Mouse (Mus musculus): Measurements from ENCODE around the gene Nrxn1.

Gene Nrxn1

DNA sequence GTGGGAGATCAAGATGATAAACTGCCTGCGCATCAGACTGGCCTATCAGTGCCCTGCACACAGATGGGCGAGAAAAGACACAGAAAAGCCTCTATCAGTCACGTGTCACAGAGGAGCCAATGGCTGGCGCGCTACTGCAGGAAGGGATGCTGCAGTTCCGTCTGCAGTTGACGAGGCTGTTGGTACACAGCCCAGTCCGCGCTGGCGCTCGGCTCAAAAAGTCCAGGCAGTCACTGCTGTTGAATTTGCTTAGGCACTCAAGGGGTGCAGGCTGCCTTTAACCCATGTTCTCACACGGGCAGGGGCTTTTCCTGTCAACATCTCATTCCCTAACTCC, 1004.6 kb downstream of the Nrxn1 start:
- in situ Hi-C loops (cut with MboI; ENCODE audit: low pct_unique_long_range_greater_than_20kb in 1 of 2, low sequenced_read_pairs in 2 of 2, unreplicated experiment in 1 of 2), result no loop called here

DNA sequence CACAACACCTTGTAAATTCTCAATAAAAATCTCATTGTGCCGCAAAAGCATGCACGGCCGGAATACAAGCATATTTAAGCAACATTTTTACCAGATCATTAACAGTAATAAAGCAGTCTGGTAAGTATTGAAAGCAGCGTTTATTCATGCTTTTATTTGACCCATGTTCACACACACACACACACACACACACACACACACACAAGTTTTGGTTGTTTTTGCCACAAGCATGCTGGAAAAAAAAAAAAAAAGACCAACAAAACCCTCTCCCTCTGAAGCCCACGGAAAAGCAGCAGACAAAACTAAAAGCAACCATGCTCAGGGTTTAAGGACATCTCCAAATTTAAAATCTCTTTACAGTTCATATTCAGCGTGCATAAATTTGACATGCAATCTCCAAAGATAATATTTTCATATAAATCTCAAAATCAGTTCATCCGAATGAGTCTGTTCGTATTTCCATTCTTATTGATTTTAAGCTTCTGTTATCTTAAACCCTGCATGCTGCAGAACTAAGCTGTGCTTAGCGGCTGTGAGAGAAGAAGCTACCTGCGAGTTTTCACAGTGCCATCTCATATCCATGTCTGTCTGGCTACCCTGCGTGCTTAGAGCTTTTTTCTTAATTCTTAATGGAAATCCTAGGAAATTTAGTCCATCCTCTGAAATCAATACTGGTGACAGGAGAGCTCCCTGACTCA, 1005.1 kb downstream of the Nrxn1 start:
- in situ Hi-C loops (cut with MboI; ENCODE audit: low pct_unique_long_range_greater_than_20kb in 1 of 2, low sequenced_read_pairs in 2 of 2, unreplicated experiment in 1 of 2), result no loop called here

- in situ Hi-C loops (cut with MboI; ENCODE audit: low pct_unique_long_range_greater_than_20kb in 1 of 2, low sequenced_read_pairs in 2 of 2, unreplicated experiment in 1 of 2), result no loop called here
These were observed 1006.0 kb downstream of the Nrxn1 start for GRCm38 (mm10) chr17:90086826-90087225.

GRCm38 (mm10) chr17:90079003-90079402, 1013.9 kb downstream of the Nrxn1 start:
- in situ Hi-C loops (cut with MboI; ENCODE audit: low pct_unique_long_range_greater_than_20kb in 1 of 2, low sequenced_read_pairs in 2 of 2, unreplicated experiment in 1 of 2), result no loop called here

- in situ Hi-C loops (cut with MboI; ENCODE audit: low pct_unique_long_range_greater_than_20kb in 1 of 2, low sequenced_read_pairs in 2 of 2, unreplicated experiment in 1 of 2), result no loop called here
These were observed 1014.4 kb downstream of the Nrxn1 start for GRCm38 (mm10) chr17:90078488-90078887.

- in situ Hi-C loops (cut with MboI; ENCODE audit: low pct_unique_long_range_greater_than_20kb in 1 of 2, low sequenced_read_pairs in 2 of 2, unreplicated experiment in 1 of 2), result no loop called here
These were observed 1030.0 kb downstream of the Nrxn1 start for GRCm38 (mm10) chr17:90062866-90063265.

DNA sequence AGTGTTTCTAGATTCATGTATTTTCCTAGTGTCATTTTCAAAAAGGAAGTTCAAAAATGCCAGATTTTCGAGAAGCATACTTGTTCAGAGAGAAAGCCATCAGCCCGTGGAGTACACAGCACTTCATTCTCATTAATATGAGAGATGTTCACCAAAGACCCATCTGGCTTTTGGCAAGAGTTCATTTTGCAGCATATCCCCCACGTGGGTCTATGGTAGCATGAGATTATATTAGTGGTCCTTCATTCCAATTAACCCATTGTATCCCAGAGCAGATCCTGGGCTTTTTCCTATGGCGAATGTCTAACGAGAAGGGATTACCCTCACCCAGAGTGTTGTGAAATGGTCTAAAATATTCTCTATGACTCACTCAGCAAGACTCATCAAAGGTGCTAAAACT, 1032.0 kb downstream of the Nrxn1 start:
- in situ Hi-C loops (cut with MboI; ENCODE audit: low pct_unique_long_range_greater_than_20kb in 1 of 2, low sequenced_read_pairs in 2 of 2, unreplicated experiment in 1 of 2), result no loop called here

DNA sequence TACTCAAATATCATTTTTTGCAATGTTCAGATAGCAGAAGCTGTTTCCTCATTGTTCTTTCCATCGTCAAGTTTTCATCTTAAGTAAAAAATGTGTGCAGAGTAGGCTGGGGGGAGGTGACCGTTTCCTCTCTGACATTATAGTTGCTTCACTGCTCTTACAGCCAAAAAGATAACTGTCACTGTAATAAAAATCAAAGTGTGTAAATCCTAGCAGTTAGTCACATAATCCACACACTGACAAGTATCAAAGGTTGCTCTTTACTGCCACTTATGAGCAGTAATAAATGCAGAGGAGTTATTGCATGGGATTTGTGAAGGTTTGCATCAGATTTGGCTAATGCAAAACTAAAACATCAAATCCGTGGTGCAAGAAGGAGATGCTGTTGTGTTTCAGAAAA, 1032.7 kb downstream of the Nrxn1 start:
- in situ Hi-C loops (cut with MboI; ENCODE audit: low pct_unique_long_range_greater_than_20kb in 1 of 2, low sequenced_read_pairs in 2 of 2, unreplicated experiment in 1 of 2), result no loop called here

GRCm38 (mm10) chr17:90059320-90060111, 1033.4 kb downstream of the Nrxn1 start:
- in situ Hi-C loops (cut with MboI; ENCODE audit: low pct_unique_long_range_greater_than_20kb in 1 of 2, low sequenced_read_pairs in 2 of 2, unreplicated experiment in 1 of 2), result no loop called here

- in situ Hi-C loops (cut with MboI; ENCODE audit: low pct_unique_long_range_greater_than_20kb in 1 of 2, low sequenced_read_pairs in 2 of 2, unreplicated experiment in 1 of 2), result no loop called here
These were observed 1038.6 kb downstream of the Nrxn1 start for GRCm38 (mm10) chr17:90054312-90054711.

DNA sequence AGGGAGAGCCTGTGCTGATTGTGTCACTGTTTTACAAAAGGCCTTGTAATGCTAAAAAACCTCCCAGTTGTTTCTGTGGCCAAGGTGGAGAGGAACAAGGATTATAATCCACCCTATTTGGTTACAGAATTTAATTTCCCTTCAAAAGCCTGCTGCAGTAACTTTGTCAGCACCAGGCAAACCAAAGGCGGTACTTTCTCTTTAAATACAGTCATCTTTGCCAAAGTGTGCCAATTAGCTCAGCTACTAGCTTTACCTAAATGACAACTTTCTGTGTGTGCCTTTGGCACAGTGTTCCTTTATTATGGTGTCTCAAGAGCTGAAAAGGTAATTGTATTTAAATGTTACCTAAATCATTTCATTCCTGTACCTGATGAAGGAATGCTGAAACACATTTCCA, 1053.6 kb downstream of the Nrxn1 start:
- in situ Hi-C loops (cut with MboI; ENCODE audit: low pct_unique_long_range_greater_than_20kb in 1 of 2, low sequenced_read_pairs in 2 of 2, unreplicated experiment in 1 of 2), result no loop called here

DNA sequence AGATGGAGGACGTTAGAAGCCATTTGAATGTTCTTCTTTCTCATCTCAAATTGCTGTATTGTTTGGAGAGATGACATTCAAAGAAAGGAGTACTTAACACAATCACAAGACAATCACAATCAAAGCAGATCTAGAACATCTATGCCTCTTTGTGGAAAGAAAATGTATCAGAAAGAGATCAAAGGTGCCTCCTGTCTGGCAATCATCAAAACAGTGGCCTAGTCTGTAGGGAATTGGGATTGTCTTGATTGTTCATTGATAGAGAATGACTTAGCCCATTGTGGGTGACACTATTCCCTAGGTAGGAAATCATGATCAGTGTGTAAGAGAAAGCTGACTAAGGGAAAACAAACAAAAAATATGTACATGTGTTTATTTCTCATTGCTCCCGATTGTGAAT, 1060.5 kb downstream of the Nrxn1 start:
- in situ Hi-C loops (cut with MboI; ENCODE audit: low pct_unique_long_range_greater_than_20kb in 1 of 2, low sequenced_read_pairs in 2 of 2, unreplicated experiment in 1 of 2), result no loop called here

- in situ Hi-C loops (cut with MboI; ENCODE audit: low pct_unique_long_range_greater_than_20kb in 1 of 2, low sequenced_read_pairs in 2 of 2, unreplicated experiment in 1 of 2), result no loop called here
These were observed 1076.2 kb downstream of the Nrxn1 start for GRCm38 (mm10) chr17:90016636-90017035.

GRCm38 (mm10) chr17:90011761-90012160, 1081.1 kb downstream of the Nrxn1 start:
- in situ Hi-C loops (cut with MboI; ENCODE audit: low pct_unique_long_range_greater_than_20kb in 1 of 2, low sequenced_read_pairs in 2 of 2, unreplicated experiment in 1 of 2), result no loop called here

GRCm38 (mm10) chr17:90007438-90008109, 1085.3 kb downstream of the Nrxn1 start:
- in situ Hi-C loops (cut with MboI; ENCODE audit: low pct_unique_long_range_greater_than_20kb in 1 of 2, low sequenced_read_pairs in 2 of 2, unreplicated experiment in 1 of 2), result no loop called here

DNA sequence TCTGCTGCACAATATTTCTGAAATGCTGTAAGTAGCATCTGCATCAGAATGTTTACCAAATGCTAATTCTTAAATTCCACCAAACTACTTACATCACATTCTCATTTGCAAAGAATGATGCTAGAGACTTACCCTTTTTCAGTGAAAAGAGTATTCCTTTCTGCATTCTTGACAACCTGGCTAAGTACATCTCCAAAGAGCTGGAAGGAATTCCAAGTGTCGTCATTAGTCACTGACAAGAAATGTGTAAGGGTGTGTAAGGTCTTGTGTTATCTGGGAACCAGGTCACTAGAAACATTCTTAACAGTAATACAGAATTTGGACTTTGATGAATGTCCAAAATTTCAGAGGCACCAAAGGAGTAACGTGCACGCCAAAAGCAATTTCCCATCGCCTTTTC, 1102.2 kb downstream of the Nrxn1 start:
- in situ Hi-C loops (cut with MboI; ENCODE audit: low pct_unique_long_range_greater_than_20kb in 1 of 2, low sequenced_read_pairs in 2 of 2, unreplicated experiment in 1 of 2), result no loop called here
